Mouse (Mus musculus): ENCODE results near the gene Klk1b3. TPM values are rescaled to one million over a fixed set of nuclear protein-coding genes. Genes with fewer than 3 reads are reported as not detected.
"Not testable (repeated sequence)": the region's sequence is repeated elsewhere in the genome, so short reads cannot be mapped to it uniquely, and the experiment has no call there.

Gene Klk1b3
- not detected for polyA plus RNA-seq (2017; shearing (Covaris generic))

- ATAC-seq, result no peak
Measured at GRCm38 (mm10) chr7:44197891-44198290, at the start of gene Klk1b3. Gene Klk1b3 (plus strand): TSS chr7:44198191.

- no peak for ATAC-seq
Measured at GRCm38 (mm10) chr7:44179299-44180045, 18.5 kb upstream of the Klk1b3 start.

GRCm38 (mm10) chr7:44186516-44186915 lies 11.5 kb upstream of the Klk1b3 start:
- ATAC-seq, result not testable (repeated sequence)

- ATAC-seq, result not testable (repeated sequence)
Measured at GRCm38 (mm10) chr7:44187936-44188335, 10.1 kb upstream of the Klk1b3 start, which contains the start of gene Klk1b24. Gene Klk1b24 (plus strand): TSS chr7:44188236.

- ATAC-seq, result not testable (repeated sequence)
Measured at GRCm38 (mm10) chr7:44193466-44193865, 4.5 kb upstream of the Klk1b3 start.

- not testable (repeated sequence) for ATAC-seq
Measured at GRCm38 (mm10) chr7:44207135-44207534, 9.1 kb downstream of the Klk1b3 start, which contains the start of gene Klk1b4. Gene Klk1b4 (plus strand): TSS chr7:44207435.

- no peak for ATAC-seq
Measured at GRCm38 (mm10) chr7:44208307-44208706, 10.3 kb downstream of the Klk1b3 start.

- no peak for ATAC-seq
Measured at GRCm38 (mm10) chr7:44215645-44216044, 17.7 kb downstream of the Klk1b3 start, which contains the start of gene Klk1b5. Gene Klk1b5 (plus strand): TSS chr7:44215945.

GRCm38 (mm10) chr7:44221601-44222000 lies 23.6 kb downstream of the Klk1b3 start:
- not testable (repeated sequence) for ATAC-seq

- ATAC-seq, result not testable (repeated sequence)
Measured at GRCm38 (mm10) chr7:44222335-44222734, 24.3 kb downstream of the Klk1b3 start.

GRCm38 (mm10) chr7:44225076-44225475 lies 27.1 kb downstream of the Klk1b3 start, which contains the start of gene Klk1:
Gene Klk1 (plus strand): TSS chr7:44225360.
- ATAC-seq, result no peak

GRCm38 (mm10) chr7:44235909-44236308 lies 37.9 kb downstream of the Klk1b3 start, which contains the start of gene Gm36864:
Gene Gm36864 (plus strand): TSS chr7:44236177.
- no peak for ATAC-seq

GRCm38 (mm10) chr7:44239913-44240312 lies 41.9 kb downstream of the Klk1b3 start:
- ATAC-seq, result no peak

- no peak for ATAC-seq
Measured at GRCm38 (mm10) chr7:44240712-44241111, 42.7 kb downstream of the Klk1b3 start.

GRCm38 (mm10) chr7:44241163-44241562 lies 43.2 kb downstream of the Klk1b3 start:
- ATAC-seq, result no peak

GRCm38 (mm10) chr7:44244080-44244479 lies 46.1 kb downstream of the Klk1b3 start:
- no peak for ATAC-seq

- peak; percentile 84 for ATAC-seq
Measured at GRCm38 (mm10) chr7:44246055-44246983, 48.3 kb downstream of the Klk1b3 start, which contains the start of the genes 1700028J19Rik and 2410002F23Rik. Gene 1700028J19Rik (minus strand): TSS chr7:44246695. Gene 2410002F23Rik (plus strand): TSS chr7:44246722.

GRCm38 (mm10) chr7:44246984-44247470 lies 49.0 kb downstream of the Klk1b3 start:
- peak; percentile 52 for ATAC-seq

GRCm38 (mm10) chr7:44247971-44248370 lies 50.0 kb downstream of the Klk1b3 start:
- ATAC-seq, result no peak

GRCm38 (mm10) chr7:44249248-44249647 lies 51.3 kb downstream of the Klk1b3 start:
- ATAC-seq, result no peak

GRCm38 (mm10) chr7:44250732-44251275 lies 52.8 kb downstream of the Klk1b3 start:
- ATAC-seq, result not testable (repeated sequence)

All from inflammation-experienced regulatory T-cells, adult 6 months (primary cell).